Mouse (Mus musculus) induced T-regulatory cell, adult 2 months (primary cell): ENCODE measurements around the gene Mzf1.

Experiments used
- DNase-seq: peaks from one replicate; pipeline ENCODE4 v3.0.0-alpha.2; 2012; ENCODE audit warnings: low read depth

Gene Mzf1

GRCm38 (mm10) chr7:13054287-13055010 lies at the start of gene Mzf1:
Gene Mzf1 (minus strand): TSS chr7:13054764.
- DNase-seq, result peak; percentile 98

DNA sequence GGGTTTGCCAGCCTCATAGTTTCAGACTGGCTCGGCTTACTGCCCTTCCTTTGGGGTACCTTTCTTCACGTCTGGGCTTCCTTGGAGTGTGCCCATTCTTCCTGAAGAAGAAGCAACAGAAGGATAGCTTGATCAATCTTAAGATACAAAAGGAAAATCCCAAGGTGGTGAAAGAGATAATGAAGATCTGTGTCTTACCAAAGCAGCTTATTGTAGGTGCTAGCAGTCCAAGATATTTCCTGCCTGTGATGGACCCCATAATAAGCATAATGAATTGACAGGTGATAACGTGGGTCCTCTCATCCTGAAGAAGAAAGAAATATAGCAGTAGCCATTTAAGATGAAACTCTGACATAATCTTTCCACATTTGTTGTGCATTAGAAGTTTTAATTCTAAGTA lies 40.5 kb upstream of the Mzf1 start, which contains the start of gene Vmn1r85:
Gene Vmn1r85 (minus strand): TSS at position 101 of the 400 bp plus-strand sequence.
- no peak for DNase-seq

DNA sequence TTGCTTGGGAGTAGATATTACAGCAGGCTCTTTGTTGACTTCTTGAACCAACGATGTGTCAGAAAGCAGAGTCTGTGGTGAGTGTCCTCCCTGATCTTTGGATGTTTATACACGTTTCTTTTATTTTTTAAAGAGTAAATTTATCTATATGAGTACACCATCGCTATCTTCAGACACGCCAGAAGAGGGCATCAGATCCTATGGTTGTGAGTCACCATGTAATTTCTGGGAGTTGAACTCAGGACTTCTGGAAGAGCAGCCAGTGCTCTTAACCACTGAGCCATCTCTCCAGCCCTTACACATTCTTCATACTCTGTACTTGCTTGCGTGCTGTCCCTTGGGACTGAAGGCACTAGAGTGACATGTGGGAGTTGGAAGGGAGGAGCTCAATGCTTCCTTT lies 17.7 kb upstream of the Mzf1 start:
- no peak for DNase-seq

DNA sequence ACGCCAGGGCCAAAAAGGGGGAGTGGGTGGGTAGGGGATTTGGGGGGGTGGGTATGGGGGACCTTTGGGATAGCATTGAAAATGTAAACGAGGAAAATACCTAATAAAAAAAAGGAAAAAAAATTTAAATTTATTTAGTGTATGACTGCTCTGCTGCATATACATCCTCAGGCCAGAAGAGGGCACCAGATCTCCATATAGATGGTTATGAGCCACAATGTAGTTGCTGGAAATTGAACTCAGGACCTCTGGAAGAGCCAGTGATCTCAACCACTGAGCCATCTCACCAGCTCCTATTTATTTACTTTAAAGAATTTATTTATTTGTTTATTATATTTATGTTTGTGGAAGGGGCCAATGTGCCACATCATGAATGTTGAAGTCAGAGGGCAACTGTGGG lies 8.8 kb upstream of the Mzf1 start:
- DNase-seq, result peak; percentile 62

GRCm38 (mm10) chr7:13059536-13059935 lies 5.0 kb upstream of the Mzf1 start:
- no peak for DNase-seq

DNA sequence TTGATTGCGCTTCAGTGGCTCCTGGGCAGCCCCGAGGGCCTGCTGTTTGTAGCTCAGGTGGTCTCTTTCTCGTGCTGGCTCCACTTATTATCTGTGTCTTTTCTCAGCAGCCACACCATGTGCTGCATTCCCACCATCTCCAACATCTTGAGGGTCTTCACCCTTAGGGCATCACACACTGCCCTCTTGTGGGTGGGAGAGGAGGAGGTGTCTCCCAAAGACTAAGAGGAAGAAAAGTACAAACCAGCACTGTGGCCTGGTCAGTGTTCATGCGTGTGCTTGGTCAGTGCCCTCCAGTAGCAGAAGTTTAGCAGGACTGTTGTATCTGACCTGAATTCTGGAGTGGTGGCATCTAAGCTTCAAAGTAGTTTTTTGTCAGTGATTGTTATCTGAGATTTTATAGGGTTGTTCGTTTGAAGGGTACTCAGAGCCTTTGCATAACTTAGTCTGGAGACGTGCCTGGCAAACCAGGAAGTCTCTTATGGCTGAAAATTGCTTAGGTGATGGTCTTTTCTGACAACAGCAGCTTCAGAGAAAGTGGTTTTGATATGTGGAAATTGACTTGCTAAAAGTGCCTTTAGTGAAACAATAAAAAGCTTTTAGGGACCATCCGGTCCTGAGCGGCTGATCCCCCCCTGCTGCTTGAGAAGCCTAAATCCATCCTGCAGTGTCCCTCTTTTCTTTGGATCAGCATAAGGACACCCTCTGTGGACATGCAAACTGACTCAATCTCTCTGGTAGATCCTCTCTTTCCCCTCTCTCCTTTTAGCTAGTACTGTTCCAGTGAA lies 2.5 kb upstream of the Mzf1 start:
- DNase-seq, result no peak

GRCm38 (mm10) chr7:13053961-13054286 lies 640 bp downstream of the Mzf1 start:
- no peak for DNase-seq

- no peak for DNase-seq
Measured at GRCm38 (mm10) chr7:13053501-13053900, 1.1 kb downstream of the Mzf1 start.

GRCm38 (mm10) chr7:13053001-13053400 lies 1.6 kb downstream of the Mzf1 start:
- no peak for DNase-seq

DNA sequence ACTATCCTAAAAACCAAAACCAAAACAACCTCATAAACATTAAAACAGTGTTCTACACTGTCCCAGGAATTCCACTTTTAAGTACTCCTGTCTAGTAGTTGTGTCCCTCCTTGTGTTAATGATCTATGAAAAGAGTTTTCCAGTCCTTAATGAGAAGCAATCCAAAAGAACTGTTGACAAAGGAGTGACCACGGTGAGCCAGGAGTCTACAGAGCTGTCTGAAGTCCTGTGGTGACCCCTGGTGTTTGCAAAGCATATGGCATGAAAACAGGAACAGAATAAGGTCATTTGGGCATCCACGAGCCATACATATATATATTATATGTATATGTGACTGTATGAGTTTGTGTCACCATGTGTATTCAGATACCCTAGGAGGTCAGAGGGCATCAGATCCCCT lies 8.5 kb downstream of the Mzf1 start:
- DNase-seq, result peak; percentile 89

DNA sequence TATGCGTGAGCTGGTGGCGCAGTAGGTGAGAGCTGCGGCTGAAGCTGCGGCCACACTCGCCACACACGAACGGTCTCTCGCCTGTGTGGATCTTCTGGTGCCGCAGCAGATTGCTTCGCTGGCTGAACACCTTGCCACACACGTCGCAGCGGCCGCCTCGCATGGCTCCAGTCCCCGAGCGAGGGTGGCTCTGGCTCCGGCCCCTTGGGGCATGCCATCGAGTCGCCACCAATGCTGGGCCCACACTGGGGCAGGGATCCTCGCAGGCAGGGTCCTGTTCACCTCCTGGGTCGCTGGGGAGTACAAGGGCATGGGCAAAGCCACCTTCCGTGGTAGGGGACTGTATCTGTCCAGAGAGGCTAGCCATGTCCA lies 10.3 kb downstream of the Mzf1 start:
- no peak for DNase-seq

DNA sequence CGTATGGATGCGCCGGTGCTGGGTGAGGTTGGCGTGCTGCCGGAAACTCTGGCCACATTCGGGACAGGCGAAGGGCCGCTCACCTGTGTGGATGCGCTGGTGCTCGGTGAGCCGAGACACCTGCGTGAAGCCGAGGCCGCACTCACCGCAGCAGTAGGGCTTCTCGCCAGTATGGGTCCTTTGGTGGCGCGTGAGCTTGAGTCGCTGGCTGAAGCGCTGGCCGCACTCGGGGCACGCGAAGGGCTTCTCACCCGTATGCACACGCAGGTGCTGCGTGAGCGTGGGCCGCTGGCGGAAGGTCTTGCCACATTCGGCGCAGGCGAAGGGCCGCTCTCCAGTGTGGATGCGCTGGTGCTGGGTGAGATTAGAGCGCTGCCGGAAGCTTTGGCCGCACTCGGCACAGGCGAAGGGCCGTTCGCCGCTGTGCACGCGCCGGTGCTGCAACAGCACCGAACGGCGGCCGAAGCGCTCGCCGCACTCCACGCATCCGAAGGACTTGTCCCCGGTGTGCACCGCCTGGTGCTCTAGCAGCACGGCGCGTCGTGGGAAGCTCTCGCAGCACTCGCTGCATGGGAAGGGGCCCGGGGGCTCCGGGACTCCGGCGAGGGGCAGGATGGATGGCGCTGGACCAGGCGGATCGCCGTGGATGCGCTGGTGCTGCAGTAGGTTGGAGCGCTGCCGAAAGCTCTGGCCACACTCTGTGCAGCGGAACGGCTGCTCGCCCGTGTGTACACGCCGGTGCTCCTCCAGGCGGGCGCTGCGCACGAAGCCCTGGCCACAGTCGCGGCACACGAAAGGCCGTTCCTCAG lies 10.9 kb downstream of the Mzf1 start:
- DNase-seq, result peak; percentile 38

GRCm38 (mm10) chr7:13043120-13043444 lies 11.5 kb downstream of the Mzf1 start:
- DNase-seq, result peak; percentile 4

DNA sequence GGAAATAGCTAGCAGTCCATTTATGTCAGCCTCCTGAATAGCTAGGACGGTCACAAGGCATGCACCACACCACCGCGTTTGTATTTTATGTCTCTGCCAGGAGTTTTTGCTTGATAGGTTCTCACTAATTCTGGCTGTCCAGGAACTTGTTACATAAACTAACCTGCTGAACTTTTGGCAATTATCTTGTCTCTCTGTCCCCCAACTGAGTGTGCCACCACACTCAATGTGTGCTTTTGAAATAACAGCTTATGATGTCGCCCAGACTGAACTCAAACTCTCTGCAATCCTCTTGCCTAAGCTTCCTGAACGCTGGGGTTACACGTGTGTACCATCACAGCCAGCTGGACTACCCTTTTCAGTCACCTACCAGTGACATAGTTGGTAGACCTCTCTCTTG lies 12.1 kb downstream of the Mzf1 start:
- no peak for DNase-seq

- DNase-seq, result no peak
Measured at GRCm38 (mm10) chr7:13041256-13041655, 13.3 kb downstream of the Mzf1 start.

DNA sequence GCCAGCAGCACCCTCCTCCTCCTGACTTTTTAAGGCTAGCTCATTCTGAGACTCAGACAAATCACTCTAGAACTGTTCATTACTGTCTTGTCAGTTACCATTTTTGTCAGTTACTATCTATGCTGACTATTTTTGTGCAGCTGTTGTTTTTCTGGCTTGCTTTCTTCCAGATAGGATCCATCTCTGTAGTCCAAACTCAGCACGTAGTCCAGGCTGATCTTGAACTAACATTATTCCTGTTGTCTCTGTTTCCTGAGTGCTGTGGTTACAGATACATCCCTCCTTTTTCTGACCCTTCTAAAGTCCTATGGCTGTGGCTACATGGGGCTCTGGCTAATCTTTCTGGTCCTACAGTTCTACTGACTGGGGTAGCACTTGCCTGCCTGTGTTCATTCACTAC lies 15.4 kb downstream of the Mzf1 start:
- no peak for DNase-seq

DNA sequence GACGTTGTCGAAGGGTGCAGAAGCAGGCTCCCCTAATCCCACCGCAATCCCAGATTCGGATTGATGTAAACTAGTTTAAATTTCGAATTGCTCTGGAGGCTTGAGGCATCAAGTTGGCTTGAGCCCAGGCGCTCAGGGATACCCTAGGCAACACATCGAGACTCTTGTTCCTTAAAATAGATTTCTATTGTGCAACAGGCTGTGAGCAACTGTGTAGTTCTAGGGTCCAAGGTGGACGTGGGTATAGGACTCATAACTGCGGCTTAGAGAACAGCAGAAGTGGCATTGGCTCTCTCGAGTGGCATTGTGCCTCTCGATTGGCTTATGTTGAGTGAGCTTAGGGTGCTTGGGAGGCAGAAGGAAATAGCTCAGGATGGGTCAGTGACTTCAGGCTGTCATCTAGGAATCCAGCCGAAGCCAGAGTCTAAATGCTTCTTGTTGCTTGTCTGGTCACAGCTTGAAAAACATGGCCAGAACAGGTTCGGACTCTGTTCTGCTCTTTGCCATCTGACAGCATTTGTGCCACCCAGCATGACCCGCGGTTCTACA lies 15.9 kb downstream of the Mzf1 start:
- no peak for DNase-seq

GRCm38 (mm10) chr7:13037901-13038555 lies 16.5 kb downstream of the Mzf1 start, which contains the start of gene Ube2m:
Gene Ube2m (minus strand): TSS chr7:13038275.
- peak; percentile 100 for DNase-seq

GRCm38 (mm10) chr7:13037366-13037765 lies 17.2 kb downstream of the Mzf1 start:
- no peak for DNase-seq

DNA sequence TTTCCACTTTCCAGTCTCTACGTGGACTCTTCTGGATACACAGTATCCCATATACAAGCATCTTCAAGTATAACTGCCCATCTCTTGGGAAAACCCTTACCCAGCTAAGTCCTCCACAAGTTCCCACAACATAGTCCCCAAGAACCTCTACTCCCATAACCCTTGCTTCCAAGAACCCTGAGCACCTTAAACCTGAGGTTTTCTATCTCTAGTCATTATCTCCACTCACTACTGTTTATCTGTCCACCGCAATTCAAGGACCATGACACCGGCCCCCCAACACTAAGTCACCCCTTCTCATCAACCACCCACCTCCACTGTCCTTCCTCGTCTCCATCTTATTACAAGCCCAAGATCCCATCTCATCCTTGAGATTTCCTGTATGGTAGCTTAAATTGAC lies 17.8 kb downstream of the Mzf1 start:
- DNase-seq, result no peak

GRCm38 (mm10) chr7:13035211-13035855 lies 19.2 kb downstream of the Mzf1 start:
- no peak for DNase-seq
